Mouse (Mus musculus) megakaryocyte-erythroid progenitor cell, adult 5-6 weeks (primary cell): ENCODE results near the gene Kif19a. TPM values are rescaled to one million over a fixed set of nuclear protein-coding genes. Genes with fewer than 3 reads are reported as not detected.

Source experiments
- ATAC-seq: replicated peaks from 2 replicates; pipeline ENCODE4 v1.8.0; 2016; ENCODE audit warnings: mild to moderate bottlenecking, inconsistent platforms; ENCODE audit not compliant: severe bottlenecking, poor library complexity, low FRiP score, low TSS enrichment
- total RNA-seq, 2 experiments: library from RNA; stranded (forward) in 1 of 2; stranded (reverse) in 1 of 2; fragments of 200-1000, 215-1000 nt in 1 of 2; fragments of >200 nt in 1 of 2; fragmentation: Nextera tagmentation in 1 of 2; gene quantifications; 2 replicates each; pipeline ENCODE4 v1.2.3; 2014 to 2017

The Kif19a gene
- total RNA-seq, 2 experiments from 2014 or later: not detected

GRCm38 (mm10) chr11:114833166-114833565, 68.0 kb downstream of the Kif19a start:
- no peak for ATAC-seq

Other genes starting within 250 kb of the Kif19a start
- gene Rpl38, start 96.9 kb upstream of the Kif19a start, total RNA-seq (2014; fragmentation: Nextera tagmentation): 2,953 and 3,549 TPM in 2 replicates
- gene Rpl38, start 96.9 kb upstream of the Kif19a start, total RNA-seq (2017): 4,476 and 4,894 TPM in 2 replicates
- 0.57 and 1.6 TPM in 2 replicates for gene Ttyh2, start 90.0 kb upstream of the Kif19a start, total RNA-seq (2014; fragmentation: Nextera tagmentation)
- gene Ttyh2, start 90.0 kb upstream of the Kif19a start, total RNA-seq (2017): 1.4 TPM in 2 replicates
- not detected in 2 replicates for gene Dnaic2, start 38.0 kb upstream of the Kif19a start, total RNA-seq (2014; fragmentation: Nextera tagmentation)
- not detected in 2 replicates for gene Dnaic2, start 38.0 kb upstream of the Kif19a start, total RNA-seq (2017)
- not detected in 2 replicates for gene Btbd17, start 30.6 kb downstream of the Kif19a start, total RNA-seq (2014; fragmentation: Nextera tagmentation)
- gene Btbd17, start 30.6 kb downstream of the Kif19a start, total RNA-seq (2017): not detected in 2 replicates
- gene Gpr142, start 33.5 kb downstream of the Kif19a start, total RNA-seq (2014; fragmentation: Nextera tagmentation): not detected in 2 replicates
- gene Gpr142, start 33.5 kb downstream of the Kif19a start, total RNA-seq (2017): not detected in 2 replicates
- gene Gprc5c, start 85.8 kb downstream of the Kif19a start, total RNA-seq (2014; fragmentation: Nextera tagmentation): not detected in 2 replicates
- not detected in 2 replicates for gene Gprc5c, start 85.8 kb downstream of the Kif19a start, total RNA-seq (2017)
- gene Cd300a, start 124.7 kb downstream of the Kif19a start, total RNA-seq (2014; fragmentation: Nextera tagmentation): 0.52 and 1.9 TPM in 2 replicates
- 1.3 and 5.7 TPM in 2 replicates for gene Cd300a, start 124.7 kb downstream of the Kif19a start, total RNA-seq (2017)
- not detected in 2 replicates for gene Cd300lb, start 169.0 kb downstream of the Kif19a start, total RNA-seq (2014; fragmentation: Nextera tagmentation)
- 0.05 TPM in 1 of 2 replicates, not detected in the other for gene Cd300lb, start 169.0 kb downstream of the Kif19a start, total RNA-seq (2017)
- not detected in 2 replicates for gene Cd300c, start 203.8 kb downstream of the Kif19a start, total RNA-seq (2014; fragmentation: Nextera tagmentation)
- not detected in 2 replicates for gene Cd300c, start 203.8 kb downstream of the Kif19a start, total RNA-seq (2017)
- not detected in 2 replicates for gene Cd300ld, start 224.5 kb downstream of the Kif19a start, total RNA-seq (2014; fragmentation: Nextera tagmentation)
- not detected in 2 replicates for gene Cd300ld, start 224.5 kb downstream of the Kif19a start, total RNA-seq (2017)
- not detected in 2 replicates for gene Cd300c2, start 236.5 kb downstream of the Kif19a start, total RNA-seq (2014; fragmentation: Nextera tagmentation)
- gene Cd300c2, start 236.5 kb downstream of the Kif19a start, total RNA-seq (2017): not detected in 2 replicates